Mouse (Mus musculus) olfactory bulb, adult 2 months (tissue): ENCODE data around the gene Kif1a.

ENCODE experiments used
- CTCF ChIP-seq: fragments of 200-500 bp; IDR thresholded peaks from 2 replicates; pipeline ENCODE4 v1.5.1; 2012; ENCODE audit warnings: low read depth, mild to moderate bottlenecking, low read length, moderate library complexity; ENCODE audit not compliant: insufficient read depth
- POLR2A ChIP-seq: fragments of 200-500 bp; IDR thresholded peaks from 2 replicates; pipeline ENCODE4 v1.6.1; 2012; ENCODE audit warnings: mild to moderate bottlenecking, low read depth, low read length, moderate library complexity; ENCODE audit not compliant: insufficient read depth

DNA sequence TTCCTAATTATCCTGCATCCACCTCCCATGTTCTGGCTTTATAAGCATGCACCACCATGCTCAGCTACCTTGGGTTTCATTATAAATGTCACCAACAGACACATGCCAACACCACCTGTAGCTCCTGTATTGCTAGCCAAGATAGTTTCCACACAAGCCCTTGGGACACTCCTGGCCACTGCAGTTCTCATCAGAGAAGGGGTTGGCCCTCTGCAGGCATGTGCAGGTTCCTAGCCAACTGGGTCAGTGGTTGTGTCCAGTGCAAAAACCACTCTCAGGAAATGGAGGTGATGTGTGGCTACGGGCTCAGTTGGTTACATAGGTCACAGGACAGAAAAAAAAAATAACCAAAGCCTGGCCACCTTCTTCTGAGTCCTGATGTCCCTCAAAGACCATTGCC, 41.1 kb upstream of the Kif1a start:
- TF ChIP-seq CTCF: no peak
- no peak for TF ChIP-seq POLR2A
